Comparison of ENCODE assay signal across 9 mouse cellular contexts in genomic region chr11:5795706-5796105, GRCm38 (mm10). TPM values are rescaled to one million over a fixed set of nuclear protein-coding genes. Genes with fewer than 3 reads are reported as not detected.
DNase-seq lines count a peak whose midpoint lies in the region; ATAC-seq and TF ChIP-seq lines count a peak whose summit lies in the region.
"Had no signal": no experiment of that assay in that cellular context is flagged by ENCODE, and none has a peak within 500 bp of the region (broad histone marks: within the 10 kb centered on the region; RNA-seq: fewer than 3 reads in every experiment).

No protein-coding gene starts in this region.

- H3K4me1 ChIP-seq in heart, embryonic 15.5 days (replicated peaks): peaks cover 33% of the 10 kb centered on the region
- H3K4me1 ChIP-seq in stomach, postnatal 0 days (replicated peaks; ENCODE audit: control insufficient read depth, insufficient read depth): no peaks in the 10 kb centered on the region

- 52% methylated on average over 7 of the region's 7 CpGs for WGBS in heart, embryonic 15.5 days
- 89% methylated on average over 7 of the region's 7 CpGs for WGBS in stomach, postnatal 0 days

- DNase-seq in gastrocnemius, postnatal 10 days: peak; percentile 22
- no peak for DNase-seq in gastrocnemius, adult 8-10 months (ENCODE audit: low spot score in 2 of 2)
- peak; percentile 85 for DNase-seq in brain, adult 2 months (ENCODE audit: low read depth, low spot score)
- DNase-seq in left cerebral cortex, postnatal 4 days: peak; percentile 48
- DNase-seq in urinary bladder, postnatal 25 days (ENCODE audit: low spot score): no peak
- DNase-seq in stomach, postnatal 0 days (ENCODE audit: low spot score): no peak
- DNase-seq in adrenal gland, postnatal 25 days: no peak
- DNase-seq: spleen, adult 18-20 months had no signal

- no peak for TF ChIP-seq CTCF in stomach, postnatal 0 days (IDR thresholded peaks at IDR 0.05; ENCODE audit: low read depth)

- no peak overlapping the region for H3K9ac ChIP-seq in heart, embryonic 15.5 days
- no peak overlapping the region for H3K9ac ChIP-seq in stomach, postnatal 0 days (ENCODE audit: low read length)

- H3K27me3 ChIP-seq in heart, embryonic 15.5 days: no peaks in the 10 kb centered on the region
- H3K27me3 ChIP-seq in stomach, postnatal 0 days (ENCODE audit: control insufficient read depth, insufficient read depth, low read length): no peaks in the 10 kb centered on the region

- TF ChIP-seq EP300 in stomach, postnatal 0 days (optimal IDR thresholded peaks at IDR 0.05): no peak

- H3K4me2 ChIP-seq in heart, embryonic 15.5 days: no peak overlapping the region
- H3K4me2 ChIP-seq in stomach, postnatal 0 days (replicated peaks; ENCODE audit: low read depth): no peak overlapping the region

- peak overlapping the region; percentile 76 for H3K27ac ChIP-seq in heart, embryonic 15.5 days
- H3K27ac ChIP-seq in stomach, postnatal 0 days (replicated peaks): no peak overlapping the region

- no peaks in the 10 kb centered on the region for H3K9me3 ChIP-seq in heart, embryonic 15.5 days (replicated peaks)
- H3K9me3 ChIP-seq in stomach, postnatal 0 days (ENCODE audit: control insufficient read depth, low read length): no peaks in the 10 kb centered on the region

- H3K36me3 ChIP-seq in heart, embryonic 15.5 days: peaks cover 72% of the 10 kb centered on the region
- H3K36me3 ChIP-seq in stomach, postnatal 0 days (ENCODE audit: control insufficient read depth, insufficient read depth, low read length): peaks cover 47% of the 10 kb centered on the region

- no peak overlapping the region for H3K4me3 ChIP-seq in heart, embryonic 15.5 days
- H3K4me3 ChIP-seq in stomach, postnatal 0 days (ENCODE audit: low read depth, low read length): no peak overlapping the region

- ATAC-seq in heart, embryonic 15.5 days (replicated peaks; ENCODE audit: insufficient number of reproducible peaks, insufficient read depth, low FRiP score, low read depth): no peak; the same call in 1 of the 2 replicates
- ATAC-seq in stomach, postnatal 0 days (ENCODE audit: low FRiP score, low TSS enrichment): no peak

- intact Hi-C loops in left cerebral cortex, postnatal 4 days (cut with DNase I): no loop called here

RNA-seq across cellular contexts. Expression of gene Dbnl, which starts 7.4 kb away (rescaled TPM):
- total RNA-seq in gastrocnemius, postnatal 10 days (2021): 10 to 100 TPM; 23.6 to 27.1 TPM
- total RNA-seq in gastrocnemius, adult 8-10 months (2022): 10 to 100 TPM; 10.3 to 13.1 (median 12.2) TPM
- 64.4 and 82.3 TPM in 2 replicates for polyA plus RNA-seq in heart, embryonic 15.5 days (2015; fragmentation: Nextera tagmentation; extraction: Ambion mirVana)
- total RNA-seq in left cerebral cortex, postnatal 4 days (2021): 10 to 100 TPM; 89.8 to 92.4 TPM
- polyA plus RNA-seq in stomach, postnatal 0 days (2015; fragmentation: Nextera tagmentation; extraction: Ambion mirVana): 99.8 and 104 TPM in 2 replicates
- 66.2 and 77.8 TPM in 2 replicates for total RNA-seq in adrenal gland, postnatal 25 days (2021)

RNA-seq across cellular contexts. Expression of gene Pgam2, which starts 7.8 kb away (rescaled TPM):
- total RNA-seq in gastrocnemius, postnatal 10 days (2021): 1,000 to 10,000 TPM; 2,411 to 2,775 TPM
- 1,000 to 10,000 TPM; 2,240 to 2,793 (median 2,573) TPM for total RNA-seq in gastrocnemius, adult 8-10 months (2022)
- 876 and 993 TPM in 2 replicates for polyA plus RNA-seq in heart, embryonic 15.5 days (2015; fragmentation: Nextera tagmentation; extraction: Ambion mirVana)
- 1 to 10 TPM; 1.6 TPM for total RNA-seq in left cerebral cortex, postnatal 4 days (2021)
- polyA plus RNA-seq in stomach, postnatal 0 days (2015; fragmentation: Nextera tagmentation; extraction: Ambion mirVana): 2.8 and 3.9 TPM in 2 replicates
- not detected in 2 replicates for total RNA-seq in adrenal gland, postnatal 25 days (2021)

RNA-seq across cellular contexts. Expression of gene Urgcp, which starts 33.5 kb away (rescaled TPM):
- 10 to 100 TPM; 29.1 to 42.0 TPM for total RNA-seq in gastrocnemius, postnatal 10 days (2021)
- total RNA-seq in gastrocnemius, adult 8-10 months (2022): 10 to 100 TPM; 46.2 to 52.2 (median 48.2) TPM
- polyA plus RNA-seq in heart, embryonic 15.5 days (2015; fragmentation: Nextera tagmentation; extraction: Ambion mirVana): 32.8 and 34.0 TPM in 2 replicates
- total RNA-seq in left cerebral cortex, postnatal 4 days (2021): 10 to 100 TPM; 41.5 to 52.4 TPM
- polyA plus RNA-seq in stomach, postnatal 0 days (2015; fragmentation: Nextera tagmentation; extraction: Ambion mirVana): 14.1 and 15.4 TPM in 2 replicates
- 33.8 and 58.8 TPM in 2 replicates for total RNA-seq in adrenal gland, postnatal 25 days (2021)

RNA-seq across cellular contexts. Expression of gene Polm, which starts 42.1 kb away (rescaled TPM):
- 1 to 10 TPM; 4.3 to 8.7 TPM for total RNA-seq in gastrocnemius, postnatal 10 days (2021)
- 1 to 10 TPM; 1.6 to 2.5 (median 2.0) TPM for total RNA-seq in gastrocnemius, adult 8-10 months (2022)
- 6.0 and 7.6 TPM in 2 replicates for polyA plus RNA-seq in heart, embryonic 15.5 days (2015; fragmentation: Nextera tagmentation; extraction: Ambion mirVana)
- total RNA-seq in left cerebral cortex, postnatal 4 days (2021): 10 to 100 TPM; 16.1 to 16.5 TPM
- polyA plus RNA-seq in stomach, postnatal 0 days (2015; fragmentation: Nextera tagmentation; extraction: Ambion mirVana): 5.7 and 6.3 TPM in 2 replicates
- total RNA-seq in adrenal gland, postnatal 25 days (2021): 12.0 and 13.8 TPM in 2 replicates

Comparison
In these comparisons a context has a peak if more than half of its experiments do, and no peak if none do; other contexts are left out.
1. DNase-seq: peak in gastrocnemius, postnatal 10 days (single experiment), brain, adult 2 months (single experiment) and left cerebral cortex, postnatal 4 days (single experiment); none in gastrocnemius, adult 8-10 months (0 of 2), urinary bladder, postnatal 25 days (single experiment), stomach, postnatal 0 days (single experiment) and adrenal gland, postnatal 25 days (single experiment).
2. RNA of gene Pgam2, which starts 7.8 kb away (total RNA-seq): 2,411 to 2,775 TPM in gastrocnemius, postnatal 10 days and 2,240 to 2,793 TPM in gastrocnemius, adult 8-10 months; 1.6 TPM in left cerebral cortex, postnatal 4 days and not detected in adrenal gland, postnatal 25 days; every median in the first group is over 100 times any median in the second.